Mouse (Mus musculus) urinary bladder, postnatal 4 days (tissue): ENCODE results near the gene Defa31.
"Not testable (repeated sequence)": the region's sequence is repeated elsewhere in the genome, so short reads cannot be mapped to it uniquely, and the experiment has no call there.

ENCODE experiments used
- DNase-seq, 2 experiments: peaks; one replicate each; pipeline ENCODE4 v3.0.0; 2021 to 2022; ENCODE audit warnings: low spot score in 2 of 2

Gene Defa31

DNA sequence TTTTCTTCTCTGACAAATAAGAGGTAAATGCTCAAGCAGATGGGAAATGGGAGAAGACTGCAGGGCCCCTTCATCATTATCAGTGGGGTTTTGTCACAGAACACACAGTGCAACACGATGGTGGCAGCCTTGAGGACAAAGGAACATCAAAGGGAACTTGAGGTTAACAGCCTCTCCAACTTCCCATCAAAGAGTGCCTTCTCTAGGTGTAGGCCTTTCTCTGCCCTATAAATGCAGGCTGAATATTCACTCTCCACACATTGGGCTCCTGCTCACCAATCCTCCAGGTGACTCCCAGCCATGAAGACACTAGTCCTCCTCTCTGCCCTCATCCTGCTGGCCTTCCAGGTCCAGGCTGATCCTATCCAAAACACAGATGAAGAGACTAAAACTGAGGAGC is at the start of gene Defa31:
Gene Defa31 (plus strand): TSS at position 301 of the 400 bp plus-strand sequence.
- DNase-seq = not testable (repeated sequence)

DNA sequence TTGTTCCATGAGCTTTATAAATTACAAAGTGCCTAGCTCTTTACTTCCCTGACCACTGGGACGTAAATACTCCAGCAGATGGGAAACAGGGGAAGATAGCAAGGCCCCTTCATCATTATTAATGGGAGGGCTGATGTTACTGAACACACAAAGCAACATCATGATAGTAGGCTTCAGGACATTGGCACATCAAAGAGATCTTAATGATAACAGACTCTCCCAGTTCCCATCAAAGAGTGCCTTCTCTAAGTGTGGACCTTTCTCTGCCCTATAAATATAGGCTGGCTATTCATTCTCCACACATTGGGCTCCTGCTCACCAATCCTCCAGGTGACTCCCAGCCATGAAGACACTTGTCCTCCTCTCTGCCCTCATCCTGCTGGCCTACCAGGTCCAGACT is 29.4 kb upstream of the Defa31 start, which contains the start of gene Defa22:
Gene Defa22 (plus strand): TSS at position 301 of the 400 bp plus-strand sequence.
- DNase-seq = not testable (repeated sequence)

DNA sequence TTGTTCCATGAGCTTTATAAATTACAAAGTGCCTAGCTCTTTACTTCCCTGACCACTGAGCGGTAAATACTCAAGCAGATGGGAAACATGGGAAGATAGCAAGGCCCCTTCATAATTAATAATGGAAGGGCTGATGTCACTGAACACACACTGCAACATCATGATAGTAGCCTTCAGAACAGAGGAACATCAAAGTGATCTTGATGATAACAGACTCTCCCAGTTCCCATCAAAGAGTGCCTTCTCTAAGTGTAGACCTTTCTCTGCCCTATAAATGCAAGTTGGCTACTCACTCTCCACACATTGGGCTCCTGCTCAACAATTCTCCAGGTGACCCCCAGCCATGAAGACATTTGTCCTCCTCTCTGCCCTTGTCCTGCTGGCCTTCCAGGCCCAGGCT is 9.8 kb downstream of the Defa31 start, which contains the start of gene Gm15293:
Gene Gm15293 (plus strand): TSS at position 301 of the 400 bp plus-strand sequence.
- DNase-seq = not testable (repeated sequence)
